Mouse (Mus musculus) layer of hippocampus, postnatal 25 days (tissue): Measurements from ENCODE around the gene Arhgap9. TPM values are rescaled to one million over a fixed set of nuclear protein-coding genes. Genes with fewer than 3 reads are reported as not detected.

Source experiments
- DNase-seq, 2 experiments: peaks; one replicate each; pipeline ENCODE4 v3.0.0; 2022; ENCODE audit warnings: mixed read lengths in 2 of 2, low spot score in 1 of 2; ENCODE audit errors: extremely low spot score in 1 of 2
- total RNA-seq, 2 experiments: library from RNA; stranded (reverse); gene quantifications; 2 replicates each; pipeline ENCODE4 v1.2.3; 2021

Gene Arhgap9
- total RNA-seq, 2 experiments from 2014 or later: 0.89 to 1.1 TPM

- DNase-seq: peak; percentile 60 to 84
Measured at GRCm38 (mm10) chr10:127341891-127342639, 20.3 kb downstream of the Arhgap9 start, which contains the start of gene Gli1. Gene Gli1, minus strand, starts transcription at chr10:127341974.

- DNase-seq: no peak
Measured at GRCm38 (mm10) chr10:127343029-127343428, 21.3 kb downstream of the Arhgap9 start.

- no peak for DNase-seq
Measured at GRCm38 (mm10) chr10:127346173-127346572, 24.4 kb downstream of the Arhgap9 start.

- no peak for DNase-seq
Measured at GRCm38 (mm10) chr10:127348957-127349356, 27.2 kb downstream of the Arhgap9 start.

GRCm38 (mm10) chr10:127349810-127350209 is 28.0 kb downstream of the Arhgap9 start:
- no peak for DNase-seq

GRCm38 (mm10) chr10:127350594-127351284 is 29.0 kb downstream of the Arhgap9 start:
- peak; percentile 53 to 69 for DNase-seq

- no peak for DNase-seq
Measured at GRCm38 (mm10) chr10:127351285-127351595, 29.5 kb downstream of the Arhgap9 start.

GRCm38 (mm10) chr10:127351719-127352118 is 30.0 kb downstream of the Arhgap9 start:
- no peak for DNase-seq

GRCm38 (mm10) chr10:127352187-127352586 is 30.4 kb downstream of the Arhgap9 start:
- DNase-seq: no peak

GRCm38 (mm10) chr10:127352766-127353165 is 31.0 kb downstream of the Arhgap9 start:
- no peak for DNase-seq

GRCm38 (mm10) chr10:127353909-127354895 is 32.4 kb downstream of the Arhgap9 start, which contains the start of gene Inhbe:
Gene Inhbe, minus strand, starts transcription at chr10:127354411.
- no peak for DNase-seq

GRCm38 (mm10) chr10:127355336-127355735 is 33.6 kb downstream of the Arhgap9 start:
- DNase-seq: no peak

- DNase-seq: no peak
Measured at GRCm38 (mm10) chr10:127360714-127361113, 39.0 kb downstream of the Arhgap9 start.

- DNase-seq: no peak
Measured at GRCm38 (mm10) chr10:127367116-127367515, 45.4 kb downstream of the Arhgap9 start.

- DNase-seq: no peak
Measured at GRCm38 (mm10) chr10:127368273-127368672, 46.5 kb downstream of the Arhgap9 start.

GRCm38 (mm10) chr10:127369834-127370820 is 48.4 kb downstream of the Arhgap9 start, which contains the start of gene Inhbc:
Gene Inhbc, minus strand, starts transcription at chr10:127370431.
- DNase-seq: no peak

- no peak for DNase-seq
Measured at GRCm38 (mm10) chr10:127371023-127371422, 49.3 kb downstream of the Arhgap9 start.

GRCm38 (mm10) chr10:127377700-127378099 is 55.9 kb downstream of the Arhgap9 start:
- no peak for DNase-seq
